Mouse (Mus musculus) olfactory bulb, adult 2 months (tissue): Measurements from ENCODE around the gene Ppm1f. TPM values are rescaled to one million over a fixed set of nuclear protein-coding genes. Genes with fewer than 3 reads are reported as not detected.

ENCODE experiments used
- H3K27ac ChIP-seq: fragments of 200-500 bp; 2 replicates; pipeline ENCODE4 v1.5.1; 2012; ENCODE audit warnings: low read depth, low read length; ENCODE audit not compliant: insufficient read depth
- H3K4me1 ChIP-seq: fragments of 200-500 bp; 2 replicates; pipeline ENCODE4 v1.6.1; 2012; ENCODE audit warnings: low read length; ENCODE audit not compliant: control insufficient read depth, insufficient read depth
- H3K4me3 ChIP-seq: fragments of 200-500 bp; 2 replicates; pipeline ENCODE4 v1.5.1; 2012; ENCODE audit warnings: mild to moderate bottlenecking, low read depth, low read length, moderate library complexity; ENCODE audit not compliant: insufficient read depth
- CTCF ChIP-seq: fragments of 200-500 bp; IDR thresholded peaks from 2 replicates; pipeline ENCODE4 v1.5.1; 2012; ENCODE audit warnings: low read depth, mild to moderate bottlenecking, low read length, moderate library complexity; ENCODE audit not compliant: insufficient read depth
- POLR2A ChIP-seq: fragments of 200-500 bp; IDR thresholded peaks from 2 replicates; pipeline ENCODE4 v1.6.1; 2012; ENCODE audit warnings: mild to moderate bottlenecking, low read depth, low read length, moderate library complexity; ENCODE audit not compliant: insufficient read depth
- WGBS: fragments of 180-500 bp; shearing (Covaris S2); methylation state at CpG from one replicate; pipeline ENCODE4 v1.1.7; 2018; 5-methylcytosine and 5-hydroxymethylcytosine counted together
- polyA plus RNA-seq: library from polyadenylated mRNA; stranded (reverse); fragments of >200 nt; gene quantifications from 2 replicates; pipeline ENCODE4 v1.2.4, GENCODE M21; 2012; ENCODE audit warnings: low replicate concordance; ENCODE audit not compliant: missing spikeins, insufficient read depth, insufficient read length

Ppm1f gene
- polyA plus RNA-seq, 1 experiment, result not detected

GRCm38 (mm10) chr16:16865217-16865616, 31.1 kb upstream of the Ppm1f start:
- no peak for TF ChIP-seq CTCF
- TF ChIP-seq POLR2A, result no peak
- Histone ChIP-seq H3K27ac (no peak overlapping the region), H3K4me1 (no peaks in the 10 kb centered on the region), H3K4me3 (no peak overlapping the region)

- TF ChIP-seq CTCF (no peak), POLR2A (no peak)
- no peak overlapping the region for H3K4me3 ChIP-seq
- no peaks in the 10 kb centered on the region for H3K4me1 ChIP-seq
- WGBS, result 49% methylated on average over 5 of the region's 5 CpGs
- H3K27ac ChIP-seq, result no peak overlapping the region
Observed at GRCm38 (mm10) chr16:16865696-16866561, 30.3 kb upstream of the Ppm1f start.

- Histone ChIP-seq H3K27ac (no peak overlapping the region), H3K4me3 (peak overlapping the region; percentile 88; the same call in 1 of the 2 replicates), H3K4me1 (no peaks in the 10 kb centered on the region)
- TF ChIP-seq POLR2A (no peak), CTCF (no peak)
- WGBS, result 33% methylated on average over 7 of the region's 7 CpGs
Observed at GRCm38 (mm10) chr16:16870241-16870616, 26.0 kb upstream of the Ppm1f start.

- TF ChIP-seq CTCF (no peak; the same call in 1 of the 2 replicates), POLR2A (peak; percentile 73)
- Histone ChIP-seq H3K4me3 (peak within 1 kb of the TSS; percentile 88), H3K4me1 (no peaks in the 10 kb centered on the region), H3K27ac (peak within 1 kb of the TSS; percentile 65)
- under 1% methylated on average over 49 of the region's 49 CpGs for WGBS
Observed at GRCm38 (mm10) chr16:16870617-16871331, 25.5 kb upstream of the Ppm1f start, which contains the start of the genes Top3b and Vpreb1. TSS of gene Top3b (plus strand) at chr16:16870736. TSS of gene Vpreb1 (minus strand) at chr16:16870843.

- Histone ChIP-seq H3K4me1 (no peaks in the 10 kb centered on the region), H3K27ac (no peak overlapping the region), H3K4me3 (no peak overlapping the region)
- 94% methylated on average over 5 of the region's 5 CpGs for WGBS
- TF ChIP-seq CTCF (no peak), POLR2A (no peak)
Observed at GRCm38 (mm10) chr16:16879025-16879424, 17.2 kb upstream of the Ppm1f start.

GRCm38 (mm10) chr16:16888341-16888740, 7.9 kb upstream of the Ppm1f start:
- 97% methylated on average over 1 of the region's 1 CpGs for WGBS
- no peak for TF ChIP-seq CTCF
- TF ChIP-seq POLR2A, result no peak
- Histone ChIP-seq H3K4me3 (no peak overlapping the region), H3K4me1 (no peaks in the 10 kb centered on the region), H3K27ac (no peak overlapping the region)

- Histone ChIP-seq H3K4me3 (no peak overlapping the region), H3K27ac (no peak overlapping the region), H3K4me1 (peaks cover 2% of the 10 kb centered on the region; the same call in 1 of the 2 replicates)
- TF ChIP-seq CTCF, result no peak
- TF ChIP-seq POLR2A, result no peak
- WGBS, result 90% methylated on average over 7 of the region's 7 CpGs
Observed at GRCm38 (mm10) chr16:16892366-16892765, 3.9 kb upstream of the Ppm1f start.

GRCm38 (mm10) chr16:16896015-16896381, 271 bp upstream of the Ppm1f start:
- Histone ChIP-seq H3K27ac (no peak overlapping the region), H3K4me1 (peaks cover 10% of the 10 kb centered on the region; the same call in 1 of the 2 replicates), H3K4me3 (no peak overlapping the region)
- WGBS, result 17% methylated on average over 4 of the region's 4 CpGs
- no peak for TF ChIP-seq CTCF
- no peak for TF ChIP-seq POLR2A

GRCm38 (mm10) chr16:16897056-16897584, 851 bp downstream of the Ppm1f start:
- Histone ChIP-seq H3K27ac (peak overlapping the region; percentile 17), H3K4me1 (peaks cover 10% of the 10 kb centered on the region; the same call in 1 of the 2 replicates), H3K4me3 (peak overlapping the region; percentile 68)
- no peak for TF ChIP-seq CTCF
- no peak for TF ChIP-seq POLR2A
- 19% methylated on average over 10 of the region's 10 CpGs for WGBS

GRCm38 (mm10) chr16:16902329-16902728, 6.1 kb downstream of the Ppm1f start:
- Histone ChIP-seq H3K27ac (no peak overlapping the region), H3K4me1 (peaks cover 8% of the 10 kb centered on the region; the same call in 1 of the 2 replicates), H3K4me3 (no peak overlapping the region)
- TF ChIP-seq CTCF (no peak), POLR2A (no peak)
- WGBS, result 76% methylated on average over 4 of the region's 4 CpGs
